Mouse (Mus musculus) kidney, embryonic 16.5 days (tissue): Measurements from ENCODE around the gene Arhgap45. TPM values are rescaled to one million over a fixed set of nuclear protein-coding genes. Genes with fewer than 3 reads are reported as not detected.
"Not testable (repeated sequence)": the region's sequence is repeated elsewhere in the genome, so short reads cannot be mapped to it uniquely, and the experiment has no call there.

Experiments
- ATAC-seq: fragments of 200-750 bp; cut with Nextera tagmentation; 2 replicates; pipeline ENCODE4 v1.8.0; 2017; ENCODE audit warnings: moderate TSS enrichment; ENCODE audit not compliant: low FRiP score, low TSS enrichment
- H3K27ac ChIP-seq: fragments of 300-500 bp; sonication (generic); 2 replicates; pipeline ENCODE4 v1.5.1; 2014; ENCODE audit warnings: low read length
- H3K27me3 ChIP-seq: fragments of 300-500 bp; sonication (generic); 2 replicates; pipeline ENCODE4 v1.6.1; 2014; ENCODE audit warnings: low read length, control low read depth, mixed read lengths; ENCODE audit not compliant: insufficient read depth
- H3K36me3 ChIP-seq: fragments of 300-500 bp; sonication (generic); 2 replicates; pipeline ENCODE4 v1.6.1; 2014; ENCODE audit warnings: low read length, control low read depth, mixed read lengths; ENCODE audit not compliant: insufficient read depth
- H3K4me1 ChIP-seq: fragments of 300-500 bp; sonication (generic); 2 replicates; pipeline ENCODE4 v1.6.1; 2014; ENCODE audit warnings: low read length, control low read depth, mixed read lengths; ENCODE audit not compliant: insufficient read depth
- H3K4me2 ChIP-seq: fragments of 300-500 bp; sonication (generic); replicated peaks from 2 replicates; pipeline ENCODE4 v1.6.1; 2014; ENCODE audit warnings: low read depth, low read length
- H3K4me3 ChIP-seq: fragments of 300-500 bp; sonication (generic); 2 replicates; pipeline ENCODE4 v1.5.1; 2014; ENCODE audit warnings: mild to moderate bottlenecking, low read length
- H3K9ac ChIP-seq: fragments of 300-500 bp; sonication (generic); replicated peaks from 2 replicates; pipeline ENCODE4 v1.6.1; 2014; ENCODE audit warnings: low read length
- H3K9me3 ChIP-seq: fragments of 300-500 bp; sonication (generic); 2 replicates; pipeline ENCODE4 v1.6.1; 2016; ENCODE audit warnings: low read length, control low read depth
- WGBS: fragments of 180-500 bp; shearing (Covaris S2); extraction: QIAGEN DNeasy Blood & Tissue Kit; methylation state at CpG from one replicate; pipeline ENCODE4 v1.1.7; 2014; 5-methylcytosine and 5-hydroxymethylcytosine counted together
- polyA plus RNA-seq: library from polyadenylated mRNA; unstranded; fragments of >200 nt; fragmentation: Nextera tagmentation; extraction: Ambion mirVana; gene quantifications from 2 replicates; pipeline ENCODE4 v1.2.1, GENCODE M21; 2015

The Arhgap45 gene
- polyA plus RNA-seq, 1 experiment from 2014 or later: 11.3 TPM

- Histone ChIP-seq H3K9ac (no peak overlapping the region), H3K27me3 (no peaks in the 10 kb centered on the region), H3K9me3 (no peaks in the 10 kb centered on the region), H3K36me3 (peaks cover 40% of the 10 kb centered on the region), H3K4me1 (peaks cover 33% of the 10 kb centered on the region), H3K27ac (0 out of 2 replicates have a peak overlapping the region, but pooled peaks have one; percentile 45), H3K4me2 (no peak overlapping the region), H3K4me3 (no peak overlapping the region)
- WGBS: 83% methylated on average over 8 of the region's 8 CpGs
- ATAC-seq: no peak
Measured at GRCm38 (mm10) chr10:80035148-80035547, 18.7 kb downstream of the Arhgap45 start.

- ATAC-seq: no peak
- no peak overlapping the region for H3K4me3 ChIP-seq
- peaks cover 33% of the 10 kb centered on the region for H3K4me1 ChIP-seq
- H3K27me3 ChIP-seq: no peaks in the 10 kb centered on the region
- WGBS: 86% methylated on average over 5 of the region's 5 CpGs
- H3K36me3 ChIP-seq: peaks cover 40% of the 10 kb centered on the region
- H3K27ac ChIP-seq: 0 out of 2 replicates have a peak overlapping the region, but pooled peaks have one; percentile 45
- H3K9ac ChIP-seq: no peak overlapping the region
- no peaks in the 10 kb centered on the region for H3K9me3 ChIP-seq
- H3K4me2 ChIP-seq: no peak overlapping the region
Measured at GRCm38 (mm10) chr10:80035686-80036085, 19.2 kb downstream of the Arhgap45 start.

- Histone ChIP-seq H3K27me3 (no peaks in the 10 kb centered on the region), H3K4me1 (peaks cover 33% of the 10 kb centered on the region), H3K27ac (no peak overlapping the region), H3K4me3 (no peak overlapping the region), H3K36me3 (peaks cover 40% of the 10 kb centered on the region), H3K4me2 (no peak overlapping the region), H3K9me3 (no peaks in the 10 kb centered on the region), H3K9ac (no peak overlapping the region)
- 90% methylated on average over 13 of the region's 13 CpGs for WGBS
- ATAC-seq: no peak
Measured at GRCm38 (mm10) chr10:80036832-80037231, 20.4 kb downstream of the Arhgap45 start.

GRCm38 (mm10) chr10:80039559-80039979 is 23.1 kb downstream of the Arhgap45 start, which contains the start of gene Polr2e:
TSS of gene Polr2e (minus strand) at chr10:80039795.
- H3K9ac ChIP-seq: peak within 1 kb of the TSS; percentile 80
- no peaks in the 10 kb centered on the region for H3K9me3 ChIP-seq
- WGBS: 0% methylated on average over 40 of the region's 40 CpGs
- ATAC-seq: peak; percentile 96
- peak within 1 kb of the TSS; percentile 84 for H3K4me2 ChIP-seq
- peak within 1 kb of the TSS; percentile 78 for H3K4me3 ChIP-seq
- H3K27me3 ChIP-seq: no peaks in the 10 kb centered on the region
- peaks cover 12% of the 10 kb centered on the region for H3K4me1 ChIP-seq
- peaks cover 38% of the 10 kb centered on the region for H3K36me3 ChIP-seq
- peak within 1 kb of the TSS; percentile 21; the same call in 1 of the 2 replicates for H3K27ac ChIP-seq

GRCm38 (mm10) chr10:80041409-80042060 is 25.1 kb downstream of the Arhgap45 start:
- H3K9me3 ChIP-seq, H3K4me3 ChIP-seq, ATAC-seq, H3K27ac ChIP-seq, H3K4me2 ChIP-seq, H3K27me3 ChIP-seq, H3K9ac ChIP-seq: not testable (repeated sequence)
- WGBS: 78% methylated on average over 8 of the region's 8 CpGs
- H3K36me3 ChIP-seq: peaks cover 19% of the 10 kb centered on the region
- H3K4me1 ChIP-seq: peaks cover 12% of the 10 kb centered on the region

- H3K27me3 ChIP-seq: no peaks in the 10 kb centered on the region
- WGBS: 52% methylated on average over 4 of the region's 4 CpGs
- no peak overlapping the region for H3K4me2 ChIP-seq
- no peak for ATAC-seq
- H3K36me3 ChIP-seq: no peaks in the 10 kb centered on the region
- H3K27ac ChIP-seq: no peak overlapping the region
- H3K9me3 ChIP-seq: no peaks in the 10 kb centered on the region
- H3K9ac ChIP-seq: no peak overlapping the region
- H3K4me3 ChIP-seq: no peak overlapping the region
- H3K4me1 ChIP-seq: peaks cover 11% of the 10 kb centered on the region
Measured at GRCm38 (mm10) chr10:80044087-80044486, 27.6 kb downstream of the Arhgap45 start.

GRCm38 (mm10) chr10:80045364-80045763 is 28.9 kb downstream of the Arhgap45 start:
- not testable (repeated sequence) for H3K36me3 ChIP-seq, H3K27ac ChIP-seq, H3K4me3 ChIP-seq, H3K9ac ChIP-seq, H3K4me2 ChIP-seq, ATAC-seq, H3K27me3 ChIP-seq, H3K9me3 ChIP-seq
- WGBS: 82% methylated on average over 2 of the region's 4 CpGs
- H3K4me1 ChIP-seq: peaks cover 14% of the 10 kb centered on the region

- no peaks in the 10 kb centered on the region for H3K9me3 ChIP-seq
- H3K9ac ChIP-seq: no peak overlapping the region
- H3K36me3 ChIP-seq: no peaks in the 10 kb centered on the region
- peaks cover 16% of the 10 kb centered on the region for H3K4me1 ChIP-seq
- no peak for ATAC-seq
- H3K4me2 ChIP-seq: no peak overlapping the region
- H3K4me3 ChIP-seq: no peak overlapping the region
- 87% methylated on average over 5 of the region's 5 CpGs for WGBS
- no peaks in the 10 kb centered on the region for H3K27me3 ChIP-seq
- no peak overlapping the region for H3K27ac ChIP-seq
Measured at GRCm38 (mm10) chr10:80045766-80046165, 29.3 kb downstream of the Arhgap45 start.

GRCm38 (mm10) chr10:80047041-80047565 is 30.6 kb downstream of the Arhgap45 start, which contains the start of gene Gpx4:
TSS of gene Gpx4 (plus strand) at chr10:80047166.
- Histone ChIP-seq H3K9ac (peak within 1 kb of the TSS; percentile 43), H3K4me2 (no peak within 1 kb of the TSS), H3K4me3 (no peak within 1 kb of the TSS), H3K9me3 (no peaks in the 10 kb centered on the region), H3K4me1 (peaks cover 29% of the 10 kb centered on the region), H3K36me3 (no peaks in the 10 kb centered on the region), H3K27me3 (no peaks in the 10 kb centered on the region), H3K27ac (peak within 1 kb of the TSS; percentile 67)
- WGBS: 38% methylated on average over 9 of the region's 9 CpGs
- ATAC-seq: no peak

GRCm38 (mm10) chr10:80048396-80048795 is 31.9 kb downstream of the Arhgap45 start:
- Histone ChIP-seq H3K9ac (no peak overlapping the region), H3K27me3 (no peaks in the 10 kb centered on the region), H3K9me3 (no peaks in the 10 kb centered on the region), H3K36me3 (no peaks in the 10 kb centered on the region), H3K27ac (peak overlapping the region; percentile 5; the same call in 1 of the 2 replicates), H3K4me2 (no peak overlapping the region), H3K4me1 (peaks cover 39% of the 10 kb centered on the region), H3K4me3 (no peak overlapping the region)
- ATAC-seq: no peak
- 31% methylated on average over 5 of the region's 5 CpGs for WGBS
